Mouse (Mus musculus) hindbrain, embryonic 16.5 days (tissue): ENCODE measurements around the gene Myo10. TPM values are rescaled to one million over a fixed set of nuclear protein-coding genes. Genes with fewer than 3 reads are reported as not detected.
A peak's percentile ranks its signal among the peaks of the same experiment; 100 is the strongest.

Source experiments
- ATAC-seq: fragments of 200-750 bp; cut with Nextera tagmentation; 2 replicates; pipeline ENCODE4 v1.8.0; 2017; ENCODE audit warnings: moderate TSS enrichment, moderate library complexity
- H3K27ac ChIP-seq: fragments of 300-500 bp; sonication (generic); 2 replicates; pipeline ENCODE4 v1.5.1; 2014; ENCODE audit warnings: low read depth, mild to moderate bottlenecking, control low read depth, low read length, moderate library complexity
- H3K27me3 ChIP-seq: fragments of 300-500 bp; sonication (generic); replicated peaks from 2 replicates; pipeline ENCODE4 v1.6.1; 2014; ENCODE audit warnings: low read length; ENCODE audit not compliant: control insufficient read depth, insufficient read depth
- H3K36me3 ChIP-seq: fragments of 300-500 bp; sonication (generic); 2 replicates; pipeline ENCODE4 v1.6.1; 2014; ENCODE audit warnings: mild to moderate bottlenecking, low read length, moderate library complexity, mixed read lengths; ENCODE audit not compliant: control insufficient read depth, insufficient read depth
- H3K4me1 ChIP-seq: fragments of 300-500 bp; sonication (generic); 2 replicates; pipeline ENCODE4 v1.6.1; 2014; ENCODE audit warnings: low read depth, low read length; ENCODE audit not compliant: control insufficient read depth, insufficient read depth
- H3K4me2 ChIP-seq: fragments of 300-500 bp; sonication (generic); 2 replicates; pipeline ENCODE4 v1.6.1; 2014; ENCODE audit warnings: mild to moderate bottlenecking, low read length, control low read depth, moderate library complexity
- H3K4me3 ChIP-seq: fragments of 300-500 bp; sonication (generic); 2 replicates; pipeline ENCODE4 v1.5.1; 2014; ENCODE audit warnings: mild to moderate bottlenecking, low read length, control low read depth, moderate library complexity
- H3K9ac ChIP-seq: fragments of 300-500 bp; sonication (generic); 2 replicates; pipeline ENCODE4 v1.6.1; 2014; ENCODE audit warnings: low read depth, mild to moderate bottlenecking, control low read depth, low read length, moderate library complexity
- H3K9me3 ChIP-seq: fragments of 300-500 bp; sonication (generic); 2 replicates; pipeline ENCODE4 v1.6.1; 2014; ENCODE audit warnings: mild to moderate bottlenecking, low read length, moderate library complexity; ENCODE audit not compliant: control insufficient read depth
- WGBS: fragments of 180-500 bp; shearing (Covaris S2); extraction: QIAGEN DNeasy Blood & Tissue Kit; methylation state at CpG from one replicate; pipeline ENCODE4 v1.1.7; 2014; 5-methylcytosine and 5-hydroxymethylcytosine counted together
- polyA plus RNA-seq: library from polyadenylated mRNA; unstranded; fragments of >200 nt; fragmentation: Nextera tagmentation; extraction: Ambion mirVana; gene quantifications from 2 replicates; pipeline ENCODE4 v1.2.1, GENCODE M21; 2015

Myo10 gene
- polyA plus RNA-seq, 1 experiment from 2014 or later: 26.2 TPM

DNA sequence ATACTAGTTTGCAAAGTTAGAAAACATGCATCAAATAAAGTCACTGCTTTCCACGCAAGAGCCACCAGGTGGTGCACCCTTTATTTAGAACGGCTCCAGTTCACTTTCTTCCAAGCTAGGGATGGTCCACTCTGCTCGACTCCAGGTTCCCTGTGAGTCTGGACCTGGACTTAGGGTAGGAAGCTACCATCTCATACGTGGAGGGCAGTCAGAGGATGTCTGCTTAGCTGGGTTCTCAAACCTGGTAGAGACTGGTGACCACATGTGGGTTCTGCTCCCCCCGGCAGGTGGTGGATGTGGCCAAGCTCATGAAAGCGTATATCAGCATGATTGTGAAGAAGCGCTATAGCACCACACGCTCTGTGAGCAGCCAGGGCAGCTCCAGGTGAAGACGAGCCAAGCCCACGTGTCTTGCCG lies 189.5 kb downstream of the Myo10 start:
- WGBS: 91% methylated on average over 11 of the region's 11 CpGs
- Histone ChIP-seq H3K4me3 (no peak overlapping the region), H3K36me3 (peaks cover 24% of the 10 kb centered on the region), H3K27ac (no peak overlapping the region), H3K4me1 (no peaks in the 10 kb centered on the region), H3K27me3 (no peaks in the 10 kb centered on the region), H3K4me2 (no peak overlapping the region), H3K9ac (no peak overlapping the region), H3K9me3 (peaks cover 6% of the 10 kb centered on the region; the same call in 1 of the 2 replicates)
- peak; percentile 41; the same call in 1 of the 2 replicates for ATAC-seq

DNA sequence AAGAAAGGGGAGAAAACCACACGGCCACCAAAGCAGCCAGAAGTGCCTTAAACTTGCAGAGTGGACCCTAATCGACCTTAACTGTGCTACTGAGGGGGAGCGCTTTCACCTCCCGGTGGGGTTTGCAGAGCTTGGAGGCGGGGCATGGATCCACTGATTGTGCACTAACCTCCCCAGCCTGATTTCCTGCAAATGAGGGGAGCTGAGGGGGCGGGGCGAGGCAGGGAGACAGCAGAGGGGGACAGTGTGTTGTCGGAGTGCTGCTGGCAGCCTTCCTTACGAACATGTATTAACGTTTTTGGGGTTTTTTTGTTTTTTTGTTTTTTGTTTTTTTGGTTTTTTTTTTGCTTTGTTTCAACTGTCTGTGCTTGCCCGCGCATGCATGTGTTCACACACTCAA lies 190.2 kb downstream of the Myo10 start:
- no peak for ATAC-seq
- Histone ChIP-seq H3K4me1 (no peaks in the 10 kb centered on the region), H3K4me3 (no peak overlapping the region), H3K27me3 (no peaks in the 10 kb centered on the region), H3K36me3 (peaks cover 23% of the 10 kb centered on the region), H3K4me2 (no peak overlapping the region), H3K27ac (no peak overlapping the region), H3K9ac (no peak overlapping the region), H3K9me3 (peaks cover 6% of the 10 kb centered on the region; the same call in 1 of the 2 replicates)
- 76% methylated on average over 12 of the region's 12 CpGs for WGBS

DNA sequence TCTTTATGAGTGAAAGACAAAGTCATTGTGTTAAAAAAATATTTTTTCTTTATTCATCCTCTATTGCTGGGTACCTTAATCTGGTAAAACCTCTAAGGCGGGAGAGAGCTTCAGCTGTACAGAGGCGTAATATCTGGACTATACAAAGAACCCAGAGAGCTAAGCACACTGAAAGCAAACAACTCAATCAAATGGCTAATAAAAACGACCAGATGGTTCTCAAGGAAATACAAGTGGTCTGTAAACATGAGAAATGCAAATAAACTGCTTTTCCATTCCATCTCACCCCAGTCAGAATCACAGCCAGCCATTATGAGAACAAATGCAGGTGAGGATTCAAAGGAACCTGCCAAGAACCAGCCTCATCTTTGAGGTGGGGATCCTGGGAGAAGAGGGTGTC lies 192.2 kb downstream of the Myo10 start:
- H3K27me3 ChIP-seq: no peaks in the 10 kb centered on the region
- H3K4me3 ChIP-seq: no peak overlapping the region
- H3K27ac ChIP-seq: no peak overlapping the region
- H3K9me3 ChIP-seq: peaks cover 6% of the 10 kb centered on the region; the same call in 1 of the 2 replicates
- H3K9ac ChIP-seq: no peak overlapping the region
- H3K36me3 ChIP-seq: peaks cover 14% of the 10 kb centered on the region
- WGBS: 90% methylated on average over 3 of the region's 3 CpGs
- no peak overlapping the region for H3K4me2 ChIP-seq
- H3K4me1 ChIP-seq: no peaks in the 10 kb centered on the region
- ATAC-seq: no peak

DNA sequence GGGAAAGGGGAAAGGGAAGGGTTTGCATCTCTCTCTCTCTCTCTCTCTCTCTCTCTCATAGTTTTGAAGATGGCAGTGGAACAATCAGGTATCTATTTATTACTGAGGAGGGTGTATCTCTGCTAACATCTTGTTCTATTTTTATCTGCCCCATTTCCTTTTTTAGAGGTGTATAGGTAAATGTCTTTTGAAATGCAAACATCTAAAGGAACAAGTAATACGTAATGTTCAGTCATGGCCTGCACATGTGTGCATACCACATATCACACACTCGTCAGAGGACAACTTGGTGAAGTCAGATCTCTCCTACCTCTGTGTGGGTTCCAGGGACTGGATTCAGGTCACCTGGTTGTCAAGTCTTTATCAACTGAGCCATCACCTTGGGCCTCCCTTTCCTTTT lies 194.9 kb downstream of the Myo10 start:
- no peak for ATAC-seq
- H3K4me1 ChIP-seq: no peaks in the 10 kb centered on the region
- no peaks in the 10 kb centered on the region for H3K27me3 ChIP-seq
- no peak overlapping the region for H3K27ac ChIP-seq
- H3K4me2 ChIP-seq: no peak overlapping the region
- H3K9me3 ChIP-seq: peaks cover 6% of the 10 kb centered on the region; the same call in 1 of the 2 replicates
- peaks cover 9% of the 10 kb centered on the region for H3K36me3 ChIP-seq
- no peak overlapping the region for H3K9ac ChIP-seq
- 96% methylated on average over 2 of the region's 2 CpGs for WGBS
- no peak overlapping the region for H3K4me3 ChIP-seq

DNA sequence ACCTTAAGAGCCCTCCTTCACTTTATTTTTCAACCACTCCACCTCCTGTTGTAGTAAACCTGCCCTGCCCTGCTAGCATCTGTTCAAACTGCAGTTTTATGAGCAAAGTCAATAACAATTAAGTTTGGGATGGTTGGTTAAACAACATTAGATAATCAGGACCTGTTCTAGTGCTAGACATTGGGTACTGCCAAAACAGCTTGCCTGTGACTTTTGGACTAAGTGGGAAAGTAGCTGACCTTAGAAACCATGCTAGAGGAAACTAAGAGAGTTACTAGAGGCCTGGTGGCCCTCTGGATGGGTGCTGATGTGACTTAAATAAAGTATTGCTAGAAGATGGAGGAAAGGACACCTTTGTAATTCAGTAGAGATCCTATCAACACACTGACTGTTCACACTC lies 199.7 kb downstream of the Myo10 start:
- Histone ChIP-seq H3K9me3 (no peaks in the 10 kb centered on the region), H3K4me1 (no peaks in the 10 kb centered on the region), H3K36me3 (no peaks in the 10 kb centered on the region), H3K27me3 (no peaks in the 10 kb centered on the region), H3K27ac (no peak overlapping the region), H3K4me2 (no peak overlapping the region), H3K9ac (no peak overlapping the region), H3K4me3 (no peak overlapping the region)
- ATAC-seq: no peak

DNA sequence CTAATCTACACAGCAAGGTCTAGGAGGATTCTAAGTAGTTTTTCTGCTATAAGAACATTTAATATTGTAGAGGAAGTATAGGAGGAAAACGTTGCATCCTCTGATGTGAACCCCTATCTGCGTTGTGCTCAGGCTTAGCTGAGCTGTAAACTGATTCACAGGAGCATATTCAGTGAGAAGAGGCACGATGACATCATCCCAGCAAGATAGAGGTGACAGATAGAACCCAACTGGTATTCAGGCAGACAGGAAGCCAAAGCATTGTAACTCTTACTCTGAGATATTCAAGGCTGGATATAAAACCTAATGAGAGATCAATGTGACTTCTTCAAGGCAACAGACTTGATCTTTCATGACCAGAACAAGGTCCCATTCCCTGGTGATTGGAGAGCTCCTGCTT lies 200.3 kb downstream of the Myo10 start:
- ATAC-seq: no peak
- Histone ChIP-seq H3K4me2 (no peak overlapping the region), H3K4me1 (no peaks in the 10 kb centered on the region), H3K27me3 (no peaks in the 10 kb centered on the region), H3K36me3 (no peaks in the 10 kb centered on the region), H3K9ac (no peak overlapping the region), H3K27ac (no peak overlapping the region), H3K9me3 (no peaks in the 10 kb centered on the region), H3K4me3 (no peak overlapping the region)
- 60% methylated on average over 3 of the region's 3 CpGs for WGBS

DNA sequence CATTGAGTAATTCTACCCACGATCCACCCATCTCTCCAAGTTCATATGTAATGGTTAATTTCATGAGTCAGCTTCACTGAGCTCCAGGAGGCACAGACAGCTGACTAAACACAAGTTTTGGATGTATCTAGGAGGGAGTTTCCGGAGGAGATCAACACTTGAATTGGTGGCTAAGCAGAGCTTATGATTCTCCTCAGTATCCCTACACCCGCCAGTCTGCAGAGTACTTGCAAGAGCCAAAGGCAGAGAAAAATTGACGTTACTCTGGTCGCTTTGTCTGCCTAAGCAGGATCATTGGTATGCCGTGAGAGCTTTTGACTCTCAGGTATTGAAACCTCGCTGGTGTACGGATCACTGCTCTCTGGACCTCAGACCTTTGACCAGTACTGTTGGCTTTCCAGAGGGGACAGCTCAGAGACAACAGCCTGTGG lies 204.2 kb downstream of the Myo10 start:
- Histone ChIP-seq H3K4me2 (no peak overlapping the region), H3K27ac (no peak overlapping the region), H3K9ac (no peak overlapping the region), H3K4me3 (no peak overlapping the region), H3K4me1 (no peaks in the 10 kb centered on the region), H3K36me3 (no peaks in the 10 kb centered on the region), H3K9me3 (no peaks in the 10 kb centered on the region), H3K27me3 (no peaks in the 10 kb centered on the region)
- WGBS: 84% methylated on average over 8 of the region's 8 CpGs
- ATAC-seq: no peak

DNA sequence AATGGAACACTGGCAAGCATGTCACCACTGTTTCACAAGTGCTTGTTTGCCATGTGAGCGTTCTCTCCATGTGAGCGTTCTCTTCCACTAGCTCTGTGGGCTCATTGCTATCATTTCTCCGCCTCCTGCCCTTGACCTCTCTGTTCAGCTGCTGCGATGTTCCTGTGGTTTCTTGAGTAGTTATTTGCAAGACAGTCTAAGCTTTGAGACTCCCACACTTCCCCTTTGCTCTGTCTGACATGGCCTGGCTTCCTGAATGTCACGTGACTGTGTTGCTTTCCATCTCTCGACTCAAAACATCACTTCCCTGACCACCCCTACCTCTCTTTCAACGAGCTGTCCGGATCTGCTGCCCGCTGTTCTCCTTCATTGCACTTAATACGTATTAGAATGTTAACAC lies 206.1 kb downstream of the Myo10 start:
- H3K4me3 ChIP-seq: no peak overlapping the region
- H3K4me1 ChIP-seq: no peaks in the 10 kb centered on the region
- no peak overlapping the region for H3K27ac ChIP-seq
- H3K9me3 ChIP-seq: no peaks in the 10 kb centered on the region
- no peak overlapping the region for H3K9ac ChIP-seq
- 84% methylated on average over 10 of the region's 10 CpGs for whole genome bisulfite sequencing
- no peaks in the 10 kb centered on the region for H3K27me3 ChIP-seq
- no peaks in the 10 kb centered on the region for H3K36me3 ChIP-seq
- no peak for ATAC-seq
- H3K4me2 ChIP-seq: no peak overlapping the region

DNA sequence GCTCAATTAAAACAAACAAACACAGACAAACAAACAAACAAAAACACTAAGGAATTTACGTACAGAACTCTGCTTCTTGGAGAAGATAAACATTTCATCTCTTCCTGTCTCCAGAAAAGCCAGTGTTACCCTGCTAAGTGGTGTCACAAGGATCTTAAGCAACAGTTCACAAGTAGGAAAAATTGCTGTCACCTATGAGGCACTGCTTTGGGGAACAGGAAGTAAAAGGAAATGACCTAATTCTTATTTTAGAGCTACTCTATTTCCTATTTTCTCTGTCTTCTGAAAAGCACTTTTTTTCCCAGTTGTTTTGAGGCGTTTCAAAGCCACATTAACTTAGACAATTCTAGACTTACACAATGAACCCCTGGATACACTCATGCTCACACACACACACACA lies 208.1 kb downstream of the Myo10 start:
- H3K27ac ChIP-seq: no peak overlapping the region
- no peak overlapping the region for H3K9ac ChIP-seq
- no peak overlapping the region for H3K4me2 ChIP-seq
- H3K4me1 ChIP-seq: no peaks in the 10 kb centered on the region
- H3K4me3 ChIP-seq: no peak overlapping the region
- no peaks in the 10 kb centered on the region for H3K27me3 ChIP-seq
- no peaks in the 10 kb centered on the region for H3K36me3 ChIP-seq
- H3K9me3 ChIP-seq: no peaks in the 10 kb centered on the region
- no peak for ATAC-seq
- 86% methylated on average over 2 of the region's 2 CpGs for WGBS

DNA sequence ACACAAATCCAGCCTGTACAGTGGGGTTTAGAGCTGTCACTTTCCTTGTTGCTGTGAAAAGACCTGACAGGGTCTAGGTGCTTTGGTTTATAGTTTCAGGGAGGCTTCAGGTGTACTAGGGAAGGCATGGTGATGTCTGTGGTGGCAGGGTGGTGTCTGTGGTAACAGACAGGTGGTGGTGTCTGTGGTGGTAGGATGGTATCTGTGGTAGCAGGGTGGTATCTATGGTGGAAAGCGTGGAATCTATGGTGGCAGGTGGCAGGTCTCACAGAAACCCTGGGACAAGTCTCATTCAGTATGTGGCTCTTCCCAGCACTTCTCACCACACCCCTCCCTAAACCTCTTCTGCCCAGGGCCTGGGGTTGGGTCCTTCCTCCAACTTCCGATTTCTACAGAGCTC lies 212.0 kb downstream of the Myo10 start:
- Histone ChIP-seq H3K27me3 (no peaks in the 10 kb centered on the region), H3K27ac (no peak overlapping the region), H3K9ac (no peak overlapping the region), H3K4me3 (no peak overlapping the region), H3K36me3 (no peaks in the 10 kb centered on the region), H3K9me3 (no peaks in the 10 kb centered on the region), H3K4me1 (no peaks in the 10 kb centered on the region), H3K4me2 (no peak overlapping the region)
- 100% methylated on average over 2 of the region's 2 CpGs for WGBS
- ATAC-seq: no peak
